Mouse (Mus musculus) ovary, postnatal 10 days (tissue): ENCODE measurements around the gene Tsacc.

Source experiments
- DNase-seq: peaks from one replicate; pipeline ENCODE4 v3.0.0; 2022; ENCODE audit warnings: low spot score

Gene Tsacc

GRCm38 (mm10) chr3:88239446-88239845, 57.4 kb downstream of the Tsacc start:
- DNase-seq = no peak

DNA sequence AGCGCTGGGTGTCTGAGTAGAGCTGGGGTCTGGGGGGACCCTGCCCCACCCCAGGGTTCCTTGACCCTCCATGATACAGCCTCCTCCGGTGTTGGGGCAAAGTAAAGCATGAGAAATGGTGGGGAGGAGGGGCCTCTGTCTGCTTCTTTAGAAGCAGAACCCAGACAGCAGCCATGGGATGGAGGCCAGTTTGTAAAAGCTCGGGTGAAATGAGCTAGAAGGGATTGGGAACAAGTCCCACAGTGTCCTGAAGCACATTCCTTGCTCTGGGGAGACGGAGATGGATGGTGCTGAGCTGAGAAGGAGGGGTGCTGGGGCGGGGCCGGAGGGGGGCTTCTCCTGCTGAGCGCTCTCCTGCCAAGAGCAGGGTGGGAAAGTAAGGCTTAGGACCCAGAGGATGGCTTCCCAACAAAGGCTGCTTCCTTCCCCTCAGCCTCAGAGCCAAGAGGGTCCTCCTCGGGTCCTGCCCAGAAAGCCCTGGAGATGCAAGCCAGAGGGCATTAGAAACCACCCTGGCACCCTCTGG, 57.9 kb downstream of the Tsacc start:
- DNase-seq = no peak

- no peak for DNase-seq
Observed at GRCm38 (mm10) chr3:88237556-88238194, 59.1 kb downstream of the Tsacc start.

- DNase-seq = no peak
Observed at GRCm38 (mm10) chr3:88237161-88237555, 59.6 kb downstream of the Tsacc start.

DNA sequence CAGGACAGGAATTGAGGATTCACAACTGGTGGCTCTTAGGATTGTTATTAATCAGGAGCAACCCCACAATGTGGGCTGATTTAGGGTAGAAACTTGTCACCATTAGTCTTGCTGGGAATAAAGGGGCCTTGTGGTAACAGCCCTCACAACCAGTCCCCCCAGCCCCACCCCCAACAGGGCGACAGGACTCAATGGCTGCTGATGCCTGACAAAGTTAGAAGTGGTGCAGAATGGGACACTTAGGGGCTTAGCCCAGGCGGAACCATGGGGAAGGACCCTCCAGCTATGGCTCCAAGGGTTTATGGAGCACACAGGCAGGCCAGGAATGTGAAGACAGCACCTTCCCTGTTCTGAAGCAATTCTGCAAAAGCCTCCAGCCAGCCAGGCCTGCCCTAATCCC, 61.2 kb downstream of the Tsacc start:
- no peak for DNase-seq

- DNase-seq = no peak
Observed at GRCm38 (mm10) chr3:88235216-88235615, 61.6 kb downstream of the Tsacc start.

DNA sequence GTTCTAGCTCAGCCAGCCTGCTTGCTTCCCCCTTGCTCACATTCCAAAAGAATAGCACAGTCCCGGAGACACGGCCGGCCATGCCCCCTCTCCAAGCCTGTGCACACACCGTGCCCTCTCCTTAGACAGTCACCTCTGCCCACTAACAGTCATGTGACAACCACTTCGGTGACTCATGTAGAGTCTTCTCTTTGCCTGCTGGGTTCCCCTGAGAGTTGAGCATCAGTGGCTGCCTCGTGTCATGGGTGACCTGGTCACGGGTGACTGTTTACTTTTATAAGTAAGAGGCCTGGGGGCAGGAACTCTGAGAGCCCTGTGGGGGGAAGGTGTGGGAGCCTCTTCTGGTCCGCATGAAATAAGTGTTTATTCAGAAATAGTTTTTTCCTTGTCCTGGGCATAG, 62.8 kb downstream of the Tsacc start:
- no peak for DNase-seq

GRCm38 (mm10) chr3:88232851-88233649, 63.7 kb downstream of the Tsacc start:
- DNase-seq = no peak
